2 mouse cellular contexts compared by ENCODE assay signal in the genomic region with DNA sequence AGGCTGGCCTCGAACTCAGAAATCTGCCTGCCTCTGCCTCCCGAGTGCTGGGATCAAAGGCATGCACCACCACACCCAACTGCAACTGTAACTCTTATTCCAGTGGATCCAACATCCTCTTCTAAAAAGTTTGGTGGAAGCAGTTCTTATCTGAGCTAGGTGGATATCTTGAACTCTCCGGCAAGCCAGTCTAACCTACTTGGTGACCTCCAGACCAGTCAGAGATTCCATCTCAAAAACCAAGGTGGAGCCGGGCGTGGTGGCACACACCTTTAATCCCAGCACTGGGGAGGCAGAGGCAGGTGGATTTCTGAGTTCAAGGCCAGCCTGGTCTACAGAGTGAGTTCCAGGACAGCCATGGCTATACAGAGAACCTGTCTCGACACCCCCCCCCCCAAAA. TPM values are rescaled to one million over a fixed set of nuclear protein-coding genes. Genes with fewer than 3 reads are reported as not detected.
"Had no signal": no experiment of that assay in that cellular context is flagged by ENCODE, and none has a peak within 500 bp of the region (broad histone marks: within the 10 kb centered on the region; RNA-seq: fewer than 3 reads in every experiment).

No protein-coding gene starts in this region.

RNA-seq across cellular contexts. Expression of gene Rtn4rl2, which starts 10.2 kb away (rescaled TPM):
- total RNA-seq: hematopoietic stem cell, adult 5-6 weeks had no signal
- polyA plus RNA-seq: inflammation-experienced regulatory T-cells, adult 6 months had no signal
